Mouse (Mus musculus): ENCODE measurements around the gene Xrcc3.

Xrcc3 gene

GRCm38 (mm10) chr12:111816528-111816927, 2.9 kb upstream of the Xrcc3 start:
- DNase-seq (ENCODE audit: extremely low spot score, low spot score), result no peak

- no peak for DNase-seq (ENCODE audit: extremely low spot score, low spot score)
Observed at GRCm38 (mm10) chr12:111814769-111815762, 1.4 kb upstream of the Xrcc3 start.

- no peak for DNase-seq (ENCODE audit: extremely low spot score, low spot score)
Observed at GRCm38 (mm10) chr12:111813111-111813765, 435 bp downstream of the Xrcc3 start.

GRCm38 (mm10) chr12:111812611-111813010, 1.1 kb downstream of the Xrcc3 start:
- DNase-seq (ENCODE audit: extremely low spot score, low spot score), result no peak

- no peak for DNase-seq (ENCODE audit: extremely low spot score, low spot score)
Observed at GRCm38 (mm10) chr12:111812075-111812474, 1.6 kb downstream of the Xrcc3 start.

GRCm38 (mm10) chr12:111809762-111810161, 3.9 kb downstream of the Xrcc3 start:
- peak; percentile 78 for DNase-seq (ENCODE audit: extremely low spot score, low spot score)

- DNase-seq (ENCODE audit: extremely low spot score, low spot score), result no peak
Observed at GRCm38 (mm10) chr12:111808775-111809174, 4.9 kb downstream of the Xrcc3 start.

- DNase-seq (ENCODE audit: extremely low spot score, low spot score), result no peak
Observed at GRCm38 (mm10) chr12:111803538-111803937, 10.1 kb downstream of the Xrcc3 start.

- no peak for DNase-seq (ENCODE audit: extremely low spot score, low spot score)
Observed at GRCm38 (mm10) chr12:111800459-111801183, 13.1 kb downstream of the Xrcc3 start.

GRCm38 (mm10) chr12:111798493-111798892, 15.2 kb downstream of the Xrcc3 start:
- DNase-seq (ENCODE audit: extremely low spot score, low spot score), result no peak

GRCm38 (mm10) chr12:111797251-111797650, 16.4 kb downstream of the Xrcc3 start:
- DNase-seq (ENCODE audit: extremely low spot score, low spot score), result no peak

GRCm38 (mm10) chr12:111795180-111795895, 18.3 kb downstream of the Xrcc3 start:
- DNase-seq (ENCODE audit: extremely low spot score, low spot score), result no peak

- DNase-seq (ENCODE audit: extremely low spot score, low spot score), result no peak
Observed at GRCm38 (mm10) chr12:111794526-111795179, 19.0 kb downstream of the Xrcc3 start.

GRCm38 (mm10) chr12:111794102-111794501, 19.6 kb downstream of the Xrcc3 start:
- no peak for DNase-seq (ENCODE audit: extremely low spot score, low spot score)

- no peak for DNase-seq (ENCODE audit: extremely low spot score, low spot score)
Observed at GRCm38 (mm10) chr12:111791474-111792104, 22.1 kb downstream of the Xrcc3 start.

- DNase-seq (ENCODE audit: extremely low spot score, low spot score), result no peak
Observed at GRCm38 (mm10) chr12:111790631-111791030, 23.0 kb downstream of the Xrcc3 start.

GRCm38 (mm10) chr12:111790090-111790489, 23.6 kb downstream of the Xrcc3 start:
- no peak for DNase-seq (ENCODE audit: extremely low spot score, low spot score)

- DNase-seq (ENCODE audit: extremely low spot score, low spot score), result no peak
Observed at GRCm38 (mm10) chr12:111787015-111787414, 26.7 kb downstream of the Xrcc3 start.

GRCm38 (mm10) chr12:111785174-111785573, 28.5 kb downstream of the Xrcc3 start:
- DNase-seq (ENCODE audit: extremely low spot score, low spot score), result no peak

- DNase-seq (ENCODE audit: extremely low spot score, low spot score), result no peak
Observed at GRCm38 (mm10) chr12:111779544-111779943, 34.1 kb downstream of the Xrcc3 start.

All from neural tube, embryonic 10.5 days (tissue).